Mouse (Mus musculus): Measurements from ENCODE around the gene Col8a2.

- TF ChIP-seq CTCF (IDR thresholded peaks at IDR 0.05; ENCODE audit: low read depth, low read length): peak; percentile 89
- TF ChIP-seq GATA2 (IDR thresholded peaks at IDR 0.05; ENCODE audit: borderline replicate concordance, low read depth, low read length): no peak
- no peak for TF ChIP-seq TAL1 (conservative IDR thresholded peaks at IDR 0.05; ENCODE audit: low read depth, low read length)
- TF ChIP-seq POLR2AphosphoS5 (IDR thresholded peaks at IDR 0.05; ENCODE audit: insufficient replicate concordance, low read depth, low read length): no peak
- no peak for TF ChIP-seq GATA1 (IDR thresholded peaks at IDR 0.05; ENCODE audit: borderline replicate concordance, low read length)
These were observed 24.3 kb upstream of the Col8a2 start, which contains the start of gene Trappc3 for GRCm38 (mm10) chr4:126262119-126262807.
